Mouse (Mus musculus) cortical plate, adult 2 months (tissue): ENCODE measurements around the gene 1810010D01Rik.

Source experiments
- CTCF ChIP-seq: fragments of 200-500 bp; IDR thresholded peaks from 2 replicates; pipeline ENCODE4 v1.5.1; 2011; ENCODE audit warnings: mild to moderate bottlenecking, control low read depth, low read length; ENCODE audit not compliant: insufficient read depth; ENCODE audit errors: extremely low read depth
- POLR2A ChIP-seq: fragments of 200-500 bp; IDR thresholded peaks from 2 replicates; pipeline ENCODE4 v1.6.1; 2011; ENCODE audit warnings: mild to moderate bottlenecking, low read length, control low read depth; ENCODE audit not compliant: insufficient read depth; ENCODE audit errors: extremely low read depth

DNA sequence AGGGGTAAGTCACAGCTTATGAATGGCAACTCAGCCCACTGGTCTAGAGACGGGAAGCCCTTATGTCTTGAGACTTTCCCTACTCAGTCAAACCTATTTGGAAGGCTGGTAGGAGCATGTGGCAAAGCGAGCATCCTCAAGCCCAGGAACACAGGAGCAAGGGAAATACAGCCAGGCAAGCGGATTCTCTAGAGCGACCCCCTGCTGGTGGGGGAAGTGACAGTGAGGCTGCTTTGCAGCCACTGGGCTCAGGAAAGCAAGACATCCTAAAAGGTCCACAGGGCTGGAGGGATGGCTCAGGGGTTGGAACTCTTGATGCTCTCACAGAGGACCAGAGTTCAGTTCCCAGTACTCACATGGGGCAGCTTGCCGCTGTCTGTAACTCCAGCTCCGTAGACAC is 11.6 kb downstream of the 1810010D01Rik start:
- TF ChIP-seq POLR2A (no peak), CTCF (no peak)
